Mouse (Mus musculus) cerebellum, adult 9-11 months (tissue): Measurements from ENCODE around the gene Efna5.
A peak's percentile ranks its signal among the peaks of the same experiment; 100 is the strongest.

Experiments
- DNase-seq: peaks from one replicate; pipeline ENCODE4 v3.0.0; 2022

The Efna5 gene

DNA sequence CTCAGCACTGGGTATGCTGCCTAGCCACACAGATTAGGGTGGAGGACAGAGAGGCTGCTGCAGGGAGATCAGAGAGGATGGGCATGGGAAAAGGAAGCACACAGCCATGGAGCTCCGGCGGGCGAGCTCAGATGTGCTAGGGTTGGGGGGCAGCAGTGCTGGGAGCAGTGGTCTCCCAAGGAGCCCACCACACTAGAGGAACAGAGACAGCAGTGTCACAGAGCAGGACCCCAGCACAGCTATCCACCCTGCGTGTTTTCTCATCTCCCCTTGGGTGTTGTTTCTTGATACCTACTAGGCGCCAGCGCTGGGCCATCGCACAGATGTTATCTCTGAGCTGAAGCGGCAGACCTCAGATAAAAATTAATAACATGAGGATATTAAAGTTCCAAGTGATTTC lies 234.3 kb downstream of the Efna5 start:
- DNase-seq, result no peak

DNA sequence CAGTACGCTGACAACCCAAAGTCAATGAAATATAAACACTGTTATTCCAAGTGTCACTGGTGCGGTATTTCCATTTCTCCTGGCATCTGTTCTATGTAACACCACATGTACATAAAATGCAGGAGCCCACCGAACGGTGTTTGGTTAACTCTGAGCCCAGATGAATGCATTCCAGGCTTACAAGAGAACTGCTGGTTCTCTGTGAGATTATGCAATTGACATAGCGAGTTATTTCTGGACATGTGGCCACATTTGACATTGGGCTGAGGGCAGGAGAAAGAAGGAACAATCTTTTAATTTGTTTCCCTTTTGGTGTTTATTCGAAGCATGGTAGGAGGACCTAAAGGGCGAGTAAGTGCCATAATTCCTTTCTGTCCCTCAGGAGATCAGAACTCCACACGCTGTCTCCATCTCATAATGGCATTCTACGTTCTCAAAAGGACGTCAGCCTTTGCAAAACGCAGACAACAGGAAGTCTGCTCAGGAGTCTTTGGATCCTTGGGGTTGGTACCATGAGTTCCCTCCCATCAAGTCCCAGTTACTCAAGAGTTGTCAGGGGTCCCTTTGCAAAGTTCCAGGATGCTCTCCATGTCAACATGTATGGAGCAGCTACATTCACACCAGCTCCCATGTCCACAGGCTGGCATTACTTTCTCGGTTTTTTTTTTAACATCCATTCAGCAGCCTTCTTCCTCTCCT lies 238.5 kb downstream of the Efna5 start:
- DNase-seq, result no peak

DNA sequence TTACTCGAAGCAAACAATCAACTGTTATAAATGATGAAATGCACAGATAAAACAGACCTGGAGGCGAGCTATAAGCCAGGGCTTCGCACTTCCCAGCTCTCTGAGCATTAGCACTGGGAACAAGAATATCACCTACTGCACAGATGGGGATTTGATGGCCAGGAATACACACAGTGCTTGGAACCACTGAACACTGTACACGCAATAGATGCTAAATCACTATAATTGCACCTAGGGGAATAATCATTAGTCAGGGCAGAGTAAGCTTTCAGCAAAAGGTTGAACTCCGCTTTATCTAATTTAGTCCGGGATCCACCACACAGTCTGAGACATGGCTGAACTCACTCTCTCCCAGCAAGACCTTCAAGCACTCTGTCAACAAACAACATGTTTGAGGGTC lies 240.5 kb downstream of the Efna5 start:
- no peak for DNase-seq

DNA sequence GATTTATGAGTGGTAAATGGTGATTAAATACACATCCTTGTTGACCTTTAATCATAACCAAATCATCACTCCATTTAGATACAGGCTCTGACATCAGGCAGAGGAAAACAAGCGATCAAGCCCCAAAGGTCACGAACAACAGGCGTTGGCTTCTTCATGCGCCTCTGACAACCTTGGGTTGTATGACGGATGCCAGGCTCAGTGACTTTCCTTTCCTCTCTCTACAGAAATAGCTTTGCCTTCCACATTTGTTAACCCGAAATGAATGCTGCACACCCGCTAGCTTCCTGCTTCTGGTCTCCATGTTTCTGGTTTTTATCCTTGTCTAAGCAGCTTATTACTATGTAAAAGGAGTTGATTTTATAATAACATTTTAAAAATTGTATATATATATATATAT lies 244.2 kb downstream of the Efna5 start:
- no peak for DNase-seq

DNA sequence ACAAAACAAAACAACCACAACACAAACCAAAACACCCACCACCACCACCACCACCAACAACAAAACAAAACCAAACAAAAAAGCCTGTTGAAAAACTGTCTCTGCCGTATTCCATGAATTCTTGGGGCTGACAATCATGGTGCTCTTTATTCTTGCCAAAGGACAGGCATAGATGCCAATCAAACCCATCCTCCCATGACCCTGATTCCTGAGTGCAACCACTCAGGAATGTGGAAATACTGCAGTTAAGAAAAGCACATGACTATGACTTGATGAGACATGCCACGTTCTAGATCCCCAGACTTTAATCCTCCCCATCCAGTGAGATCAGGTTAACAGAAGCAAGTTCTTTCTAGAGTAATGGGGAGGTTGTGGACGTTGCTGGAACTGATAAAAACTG lies 246.2 kb downstream of the Efna5 start:
- no peak for DNase-seq

DNA sequence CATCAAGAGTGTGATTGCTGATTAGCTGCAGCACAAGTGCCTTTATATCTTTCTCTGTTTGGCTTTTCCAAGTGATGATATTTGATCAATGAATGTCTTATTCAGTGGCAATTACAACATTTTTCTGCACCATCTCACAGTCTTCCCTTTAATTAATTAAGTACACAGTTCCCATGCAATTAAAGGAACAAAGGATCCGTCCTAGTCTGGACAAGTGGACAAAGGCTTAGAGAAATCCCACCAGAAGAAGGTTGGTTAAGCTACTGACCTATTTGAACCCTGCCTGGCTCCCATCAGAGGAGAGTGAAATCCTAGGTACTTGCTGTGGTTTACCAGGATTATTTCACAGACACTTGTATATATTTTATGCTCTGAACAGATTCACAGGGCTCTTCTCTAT lies 252.6 kb downstream of the Efna5 start:
- no peak for DNase-seq

DNA sequence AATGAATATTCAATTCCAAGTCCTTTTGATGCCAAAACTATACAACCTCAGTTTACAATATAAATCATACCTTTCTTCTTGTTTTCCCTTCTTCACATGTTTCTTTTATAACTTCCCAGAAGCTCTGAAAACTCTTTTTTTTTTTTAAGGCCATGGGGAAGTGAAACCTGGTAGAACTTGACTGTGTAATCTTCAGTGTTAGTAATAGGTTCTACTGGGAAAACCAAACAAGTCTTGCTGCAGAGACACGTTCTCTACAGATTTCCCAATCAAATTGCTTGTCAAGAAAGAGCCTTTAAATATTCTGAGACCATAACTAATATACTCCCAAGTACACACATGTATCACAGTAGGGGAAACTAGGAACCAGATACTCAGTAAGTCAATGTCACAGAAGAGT lies 253.6 kb downstream of the Efna5 start:
- DNase-seq, result no peak

DNA sequence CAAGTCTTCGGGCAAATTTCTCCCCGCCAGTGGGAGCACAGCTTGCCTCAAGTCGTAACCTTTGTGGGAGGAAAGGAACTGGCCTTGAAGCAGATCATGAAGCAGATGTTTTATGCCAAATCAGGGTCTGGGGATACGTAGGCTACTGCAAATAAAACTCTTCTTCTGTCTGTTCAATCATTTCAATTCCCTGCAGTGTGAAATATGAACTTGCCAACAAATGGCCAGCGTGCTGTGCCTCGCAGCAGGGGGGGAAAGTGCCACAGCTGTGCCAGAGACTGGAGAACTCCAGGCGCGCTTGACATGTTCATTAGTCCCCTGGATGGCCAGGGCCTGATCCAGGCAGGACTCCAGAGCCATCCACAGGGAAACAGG lies 255.5 kb downstream of the Efna5 start:
- DNase-seq, result no peak

DNA sequence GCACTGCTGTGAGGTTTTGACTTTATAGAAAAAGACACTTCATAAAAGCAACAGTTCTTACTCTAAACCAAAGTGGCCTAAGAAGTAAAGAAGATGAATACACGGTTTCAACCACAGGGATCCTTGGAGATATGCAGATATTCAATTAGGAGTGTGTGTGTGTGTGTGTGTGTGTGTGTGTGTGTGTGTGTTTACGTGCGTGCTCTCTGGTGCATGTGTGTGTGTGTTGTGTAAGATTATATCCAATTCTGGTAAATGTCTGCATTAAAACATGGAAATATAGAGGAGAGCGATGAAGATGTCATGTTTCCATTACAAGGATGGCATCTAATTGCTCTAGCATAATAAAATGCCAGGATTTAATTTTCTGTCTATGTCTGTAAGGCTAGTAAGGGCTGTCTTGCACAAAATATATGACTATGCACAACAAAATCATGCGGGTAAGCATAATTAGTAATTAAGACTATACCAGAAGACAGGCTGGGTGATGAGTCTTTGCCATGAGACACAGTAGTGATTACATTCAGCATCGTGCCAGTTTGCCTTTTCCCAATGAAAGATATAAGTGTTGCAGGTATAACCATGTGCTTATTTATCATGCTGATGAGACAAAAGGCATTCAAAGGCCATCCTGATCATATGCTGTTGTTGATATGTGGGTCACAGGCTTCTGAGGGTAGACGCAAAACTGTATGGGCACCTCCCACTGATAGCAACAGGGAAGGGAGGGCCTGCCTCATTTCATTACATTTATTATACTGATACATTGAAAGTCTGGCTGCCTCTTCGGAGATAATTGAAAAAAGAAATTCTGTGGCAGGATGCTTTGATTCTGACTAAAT lies 256.1 kb downstream of the Efna5 start:
- no peak for DNase-seq

DNA sequence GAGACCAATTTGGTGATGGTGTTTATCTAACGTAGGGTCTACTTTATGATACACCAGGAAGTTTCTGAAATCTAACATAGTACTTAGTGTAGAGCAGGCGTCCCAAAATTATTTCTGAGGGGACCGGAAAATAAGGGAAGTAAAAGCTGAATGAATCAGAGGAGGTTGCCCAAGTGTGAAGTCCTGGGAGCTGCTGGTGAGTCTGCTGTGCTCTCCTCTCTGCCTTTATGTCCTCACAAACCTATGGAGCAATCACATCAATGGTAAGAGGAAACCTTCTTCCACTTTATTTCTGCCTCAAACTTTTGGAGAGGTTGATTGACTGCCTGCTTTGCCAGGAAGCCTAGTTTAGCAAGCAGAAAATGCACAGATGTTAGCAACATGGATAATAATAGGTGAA lies 257.9 kb downstream of the Efna5 start:
- DNase-seq, result no peak

DNA sequence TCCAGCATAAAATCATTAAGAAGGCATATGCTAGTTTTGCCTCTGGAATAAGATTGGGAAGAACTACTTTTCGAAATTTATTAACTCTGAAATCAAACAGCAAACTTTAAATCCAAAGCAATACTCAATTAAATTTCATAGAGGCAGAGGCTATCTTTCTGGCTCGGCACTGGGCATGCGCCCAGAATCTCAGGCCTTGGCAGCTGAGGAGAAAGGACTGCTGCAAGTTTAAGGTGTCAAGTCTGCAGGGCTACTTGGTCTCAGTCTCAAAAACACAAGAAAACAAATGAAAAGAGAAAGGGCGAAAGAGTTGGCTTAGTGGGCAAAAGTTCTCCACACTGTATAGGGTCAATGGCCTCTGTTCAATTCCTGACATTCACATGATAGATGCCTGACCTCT lies 258.6 kb downstream of the Efna5 start:
- no peak for DNase-seq

DNA sequence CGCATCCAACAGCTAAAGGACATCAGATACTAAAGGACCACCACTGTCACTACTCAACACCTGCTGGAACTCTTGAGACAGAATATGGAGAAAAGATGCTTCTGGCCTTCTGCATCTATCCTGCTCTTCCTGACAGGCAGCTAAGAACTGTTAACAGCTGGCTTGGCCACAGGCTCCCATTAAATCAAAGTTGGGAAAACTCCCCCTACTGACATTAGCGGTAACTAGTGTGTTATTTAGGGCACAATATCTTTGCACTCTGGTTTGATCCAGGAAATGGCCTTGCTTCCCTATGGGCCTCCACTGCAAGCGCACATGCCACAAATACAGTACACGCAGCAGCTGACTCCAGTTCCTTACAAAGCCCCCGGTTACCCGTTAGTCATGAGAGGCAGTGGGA lies 266.0 kb downstream of the Efna5 start:
- no peak for DNase-seq

DNA sequence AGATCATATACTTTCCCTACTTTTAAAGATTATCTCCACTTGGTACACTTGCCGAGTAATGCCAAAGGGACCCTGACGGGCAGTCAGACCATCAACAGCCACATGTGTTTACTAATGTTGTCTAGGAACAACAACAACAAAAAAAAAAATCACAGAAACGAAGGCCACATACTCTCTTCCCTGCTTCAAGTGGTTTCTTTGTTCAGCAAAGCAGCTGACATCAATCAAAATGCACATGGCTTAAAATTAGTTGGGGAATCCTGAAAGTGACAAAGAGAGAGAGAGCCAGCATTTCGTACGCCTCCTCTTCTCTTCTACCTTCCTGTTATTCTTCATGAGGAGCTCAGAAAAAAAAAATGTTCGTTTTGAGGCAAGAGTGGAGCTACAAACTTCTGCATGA lies 266.4 kb downstream of the Efna5 start:
- DNase-seq, result no peak

DNA sequence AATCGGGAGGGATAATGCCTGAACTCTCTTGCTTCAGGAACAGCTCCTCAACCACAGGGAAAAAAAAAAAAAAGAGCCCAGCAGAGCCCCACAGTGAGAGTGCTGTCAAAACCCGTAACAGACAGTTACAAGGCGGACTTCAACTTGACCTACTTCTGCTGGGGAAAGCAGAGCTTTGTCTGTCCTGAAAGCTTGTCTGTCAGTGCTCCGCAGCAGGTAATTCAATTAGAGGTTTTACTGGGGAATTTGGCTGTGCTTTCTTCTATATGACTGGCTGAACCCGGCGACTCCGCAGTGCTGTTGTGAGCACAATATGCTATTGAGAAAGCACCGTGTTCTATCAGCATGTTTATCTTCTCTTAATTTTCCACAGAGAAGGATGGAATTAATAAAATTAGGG lies 266.9 kb downstream of the Efna5 start:
- no peak for DNase-seq

DNA sequence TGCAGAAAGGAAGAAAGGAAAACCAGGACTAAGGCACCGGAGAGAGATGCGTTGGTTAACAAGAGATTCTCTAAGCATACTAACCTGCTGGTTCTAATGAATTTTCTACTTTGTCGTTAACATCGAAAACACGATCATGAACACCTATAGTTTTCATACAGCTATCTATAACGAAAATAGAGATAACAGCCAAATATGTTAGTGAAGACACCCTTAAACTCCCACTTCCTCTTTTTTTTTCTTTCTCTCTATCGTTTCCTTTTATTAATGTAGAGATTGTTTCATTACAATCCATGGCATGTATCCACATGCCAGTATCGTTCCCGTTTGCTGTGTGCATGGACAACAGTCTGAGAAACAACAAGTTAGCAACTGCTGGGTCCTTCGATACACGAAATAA lies 267.9 kb downstream of the Efna5 start:
- DNase-seq, result no peak

DNA sequence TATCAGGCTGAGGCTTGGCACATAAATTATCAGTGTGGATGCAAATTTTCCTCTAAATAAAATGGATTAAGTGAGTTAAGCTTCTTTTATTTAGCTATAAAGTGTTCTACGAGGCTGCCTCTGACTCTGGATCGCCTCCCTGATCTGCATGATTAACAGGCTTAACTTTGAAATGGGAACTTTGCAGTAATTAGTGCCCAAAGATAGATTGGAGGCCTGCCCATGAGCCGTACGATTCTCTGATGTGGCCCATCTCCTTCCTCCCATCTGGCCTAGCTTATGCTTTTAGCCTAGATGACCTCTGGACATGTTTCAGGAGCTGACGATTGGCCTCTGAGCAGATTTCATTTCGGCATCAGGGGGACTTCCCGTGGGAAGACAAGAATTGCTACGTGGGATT lies 273.0 kb downstream of the Efna5 start:
- DNase-seq, result no peak

DNA sequence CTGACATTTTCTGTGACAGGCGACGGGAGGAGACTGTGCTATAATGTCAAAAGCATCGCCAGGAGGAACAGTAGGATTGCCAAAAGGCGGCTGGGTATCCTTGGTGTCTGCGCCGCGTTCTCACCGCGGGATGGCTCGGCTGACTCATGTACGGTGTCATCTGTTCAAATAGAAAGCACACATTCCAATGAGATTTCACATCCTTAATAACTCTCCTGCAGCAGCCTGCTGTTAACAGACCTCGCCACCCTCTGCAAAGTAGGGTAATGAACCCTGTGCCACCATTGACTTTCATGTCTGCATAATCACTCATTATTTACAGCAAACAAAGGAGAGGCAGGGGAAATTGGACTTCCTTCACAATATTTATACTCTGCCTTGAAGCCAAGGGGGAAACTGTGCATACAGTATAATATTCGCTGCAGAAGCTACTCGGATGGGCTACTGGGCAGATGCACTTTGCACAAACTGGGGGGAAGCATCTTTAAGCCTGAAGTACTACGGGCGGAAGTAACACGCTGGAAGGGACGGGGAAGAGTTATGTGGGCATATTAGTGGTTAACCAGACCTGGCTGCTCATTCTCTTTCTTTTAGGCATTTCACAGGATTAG lies 273.7 kb downstream of the Efna5 start:
- peak; percentile 14 for DNase-seq

DNA sequence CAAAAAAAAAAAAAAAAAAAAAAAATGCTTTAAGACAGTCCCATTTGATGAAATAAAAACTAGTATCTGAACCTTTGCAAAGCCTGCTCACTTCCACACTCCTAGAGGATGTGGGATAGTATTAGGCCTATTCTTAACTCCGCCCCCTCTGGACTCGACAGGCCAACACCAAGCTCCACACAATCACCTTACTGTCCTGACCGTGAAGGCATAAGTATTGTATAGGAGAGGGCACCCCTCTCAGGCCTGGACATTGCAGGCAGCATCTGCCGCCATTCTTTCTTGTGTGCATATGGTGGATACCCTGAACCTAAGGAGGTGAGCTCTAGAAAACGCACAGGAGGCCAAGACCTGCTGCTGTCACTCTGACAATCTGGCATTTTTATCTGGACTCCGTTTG lies 274.4 kb downstream of the Efna5 start:
- no peak for DNase-seq

DNA sequence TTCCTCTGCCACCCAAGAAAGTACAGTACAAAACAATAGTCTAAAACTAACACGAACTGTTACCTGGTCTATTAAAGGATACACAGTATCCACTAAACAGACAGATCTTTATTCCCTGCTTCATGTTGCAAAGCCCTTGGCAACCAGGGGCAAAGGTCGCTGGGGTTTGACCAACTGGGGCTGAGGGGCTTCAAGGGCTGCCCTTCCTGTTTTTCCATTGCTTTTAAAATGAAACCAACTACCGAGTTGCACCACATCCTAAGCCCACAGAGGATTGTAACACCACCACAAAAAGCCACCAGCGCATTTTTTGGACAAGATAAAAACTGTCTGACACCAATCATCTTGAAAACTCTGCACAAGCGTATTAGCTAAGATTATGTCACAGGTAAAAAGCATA lies 276.8 kb downstream of the Efna5 start:
- DNase-seq, result no peak

DNA sequence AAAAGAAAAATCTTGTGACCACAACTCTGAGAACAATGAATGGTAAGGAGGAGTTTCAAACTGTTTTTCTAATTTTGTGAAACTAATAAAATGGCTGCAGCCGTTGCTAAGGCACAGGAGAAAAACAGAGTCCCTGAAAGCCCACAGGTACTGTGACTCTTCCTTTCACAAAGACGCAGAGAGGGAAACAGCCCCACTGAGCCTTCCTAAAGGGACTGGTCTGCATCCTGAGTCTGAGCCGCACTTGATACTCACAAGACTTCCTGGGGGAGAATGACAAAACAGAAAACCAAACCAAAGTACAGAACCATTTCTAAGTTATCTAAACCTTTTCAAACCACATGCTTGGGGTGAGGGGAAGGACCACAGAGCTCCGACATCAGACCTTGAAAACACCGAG lies 277.5 kb downstream of the Efna5 start:
- no peak for DNase-seq

DNA sequence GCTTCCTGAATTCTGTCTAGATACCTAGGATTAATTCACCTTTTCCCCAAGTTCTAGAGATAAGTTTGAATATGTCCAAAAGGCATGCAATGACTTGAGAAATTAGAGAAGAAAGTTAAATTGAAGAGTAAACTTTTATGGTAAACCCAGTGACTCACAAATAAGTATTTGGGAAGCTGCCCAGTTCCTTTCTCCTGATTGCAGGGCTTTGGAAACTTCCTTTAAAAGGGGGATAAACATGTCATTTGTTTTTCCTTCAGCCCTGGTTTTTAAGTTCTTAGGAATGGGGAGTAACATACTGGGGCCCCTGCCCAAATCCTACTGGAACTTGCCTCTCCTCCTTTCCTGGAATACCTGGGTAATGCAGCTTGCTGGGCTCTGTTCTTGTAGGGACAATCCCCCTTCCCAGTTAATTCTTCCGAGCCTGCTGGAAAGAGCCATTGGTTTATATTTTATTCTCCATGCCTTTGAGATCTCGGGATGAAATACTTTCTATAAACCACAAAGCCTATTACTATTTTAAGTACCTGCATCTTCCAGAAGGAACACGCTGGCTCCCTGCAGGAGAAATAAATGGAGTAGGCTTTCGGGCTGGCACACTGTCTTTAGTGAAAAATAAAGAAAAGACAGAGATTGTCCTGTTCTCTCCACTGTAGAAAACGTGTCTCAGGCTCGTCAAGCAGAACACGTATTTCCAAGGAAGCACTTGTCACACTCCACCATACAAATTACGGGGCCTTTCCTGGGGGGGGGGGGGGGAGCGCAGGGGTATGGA lies 282.2 kb downstream of the Efna5 start:
- DNase-seq, result no peak

DNA sequence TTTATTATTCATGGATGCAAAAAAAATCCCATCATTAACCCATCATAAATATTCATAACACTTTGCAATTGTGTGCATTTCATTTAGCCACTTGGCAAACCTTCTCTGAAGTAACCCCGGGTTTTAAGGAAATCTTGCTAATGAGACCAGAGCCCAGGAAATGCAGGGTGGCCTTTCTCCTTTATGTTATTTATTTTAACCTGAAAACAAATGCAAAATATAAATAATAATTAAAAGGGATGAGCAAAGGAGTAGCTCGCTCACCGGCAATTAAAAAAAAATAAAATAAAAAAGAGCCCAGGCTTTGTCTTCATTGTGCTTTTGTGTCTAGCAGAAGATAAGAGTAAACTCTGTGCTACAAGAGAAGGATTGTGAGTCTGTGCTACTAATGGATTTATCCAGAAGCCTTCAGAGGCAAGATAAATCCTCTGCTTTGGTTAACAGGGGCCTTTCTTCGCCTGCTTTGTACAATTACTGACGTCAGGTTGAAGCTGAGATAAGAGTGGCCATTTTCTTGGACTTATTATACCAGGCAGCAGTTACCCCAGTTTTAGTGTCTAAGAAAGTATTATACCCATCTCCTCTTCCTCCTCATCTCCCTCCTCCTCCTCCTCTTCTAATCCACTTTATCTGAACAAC lies 288.6 kb downstream of the Efna5 start:
- no peak for DNase-seq
